Mouse (Mus musculus): ENCODE results near the gene Spo11. TPM values are rescaled to one million over a fixed set of nuclear protein-coding genes. Genes with fewer than 3 reads are reported as not detected.

Gene Spo11
- total RNA-seq, 1 experiment from 2014 or later: 2.2 TPM

- no peak; a peak in 1 of 4 replicates for ATAC-seq (replicated peaks in 1 of 2; ENCODE audit: insufficient read depth in 1 of 2, low FRiP score in 2 of 2, low TSS enrichment in 1 of 2, low read depth in 1 of 2, poor library complexity in 2 of 2, severe bottlenecking in 2 of 2)
Observed at GRCm38 (mm10) chr2:172950119-172950676, 27.3 kb upstream of the Spo11 start.

DNA sequence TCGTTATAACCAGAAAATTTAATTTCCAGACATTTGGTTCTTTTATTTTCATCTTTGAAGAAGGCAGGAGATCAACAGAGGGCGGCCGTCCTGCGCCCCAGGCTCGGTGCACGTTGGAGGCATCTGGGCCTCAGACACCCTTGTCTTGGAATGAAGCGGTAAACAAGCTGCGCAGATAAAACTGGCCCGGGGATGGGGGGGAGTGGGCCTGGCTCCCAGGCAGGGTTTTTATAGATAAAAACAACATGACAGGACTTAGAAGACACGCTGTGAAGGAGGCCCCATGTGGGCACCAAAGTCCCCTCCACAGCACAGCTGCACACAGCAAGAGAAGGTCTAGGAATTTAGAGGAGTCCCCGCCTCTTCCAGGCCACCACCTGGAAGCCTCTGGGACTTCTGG, 26.8 kb upstream of the Spo11 start:
- no peak for ATAC-seq (replicated peaks in 1 of 2; ENCODE audit: insufficient read depth in 1 of 2, low FRiP score in 2 of 2, low TSS enrichment in 1 of 2, low read depth in 1 of 2, poor library complexity in 2 of 2, severe bottlenecking in 2 of 2)

GRCm38 (mm10) chr2:172951976-172952375, 25.5 kb upstream of the Spo11 start:
- ATAC-seq (replicated peaks in 1 of 2; ENCODE audit: insufficient read depth in 1 of 2, low FRiP score in 2 of 2, low TSS enrichment in 1 of 2, low read depth in 1 of 2, poor library complexity in 2 of 2, severe bottlenecking in 2 of 2): no peak

DNA sequence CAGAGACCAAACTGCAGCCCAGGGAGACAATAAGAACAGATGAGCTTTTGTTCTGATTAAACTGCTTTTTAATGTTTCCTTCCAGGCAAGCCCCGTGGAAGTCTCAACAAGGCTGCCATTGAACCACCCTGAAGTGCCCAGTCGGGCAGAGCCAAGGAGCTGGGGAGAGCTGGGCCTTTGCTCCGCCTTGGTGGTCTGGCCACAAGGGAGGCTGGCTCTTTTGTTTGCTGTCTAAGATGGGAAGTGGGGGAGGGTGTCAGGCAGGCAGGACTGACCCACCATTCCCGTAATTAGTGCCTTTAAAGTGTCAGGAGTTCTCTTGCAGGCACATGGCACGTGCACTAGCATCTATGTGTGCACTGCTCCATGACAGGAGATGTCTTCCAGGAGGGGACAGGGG, 18.9 kb upstream of the Spo11 start:
- ATAC-seq (replicated peaks in 1 of 2; ENCODE audit: insufficient read depth in 1 of 2, low FRiP score in 2 of 2, low TSS enrichment in 1 of 2, low read depth in 1 of 2, poor library complexity in 2 of 2, severe bottlenecking in 2 of 2): no peak

DNA sequence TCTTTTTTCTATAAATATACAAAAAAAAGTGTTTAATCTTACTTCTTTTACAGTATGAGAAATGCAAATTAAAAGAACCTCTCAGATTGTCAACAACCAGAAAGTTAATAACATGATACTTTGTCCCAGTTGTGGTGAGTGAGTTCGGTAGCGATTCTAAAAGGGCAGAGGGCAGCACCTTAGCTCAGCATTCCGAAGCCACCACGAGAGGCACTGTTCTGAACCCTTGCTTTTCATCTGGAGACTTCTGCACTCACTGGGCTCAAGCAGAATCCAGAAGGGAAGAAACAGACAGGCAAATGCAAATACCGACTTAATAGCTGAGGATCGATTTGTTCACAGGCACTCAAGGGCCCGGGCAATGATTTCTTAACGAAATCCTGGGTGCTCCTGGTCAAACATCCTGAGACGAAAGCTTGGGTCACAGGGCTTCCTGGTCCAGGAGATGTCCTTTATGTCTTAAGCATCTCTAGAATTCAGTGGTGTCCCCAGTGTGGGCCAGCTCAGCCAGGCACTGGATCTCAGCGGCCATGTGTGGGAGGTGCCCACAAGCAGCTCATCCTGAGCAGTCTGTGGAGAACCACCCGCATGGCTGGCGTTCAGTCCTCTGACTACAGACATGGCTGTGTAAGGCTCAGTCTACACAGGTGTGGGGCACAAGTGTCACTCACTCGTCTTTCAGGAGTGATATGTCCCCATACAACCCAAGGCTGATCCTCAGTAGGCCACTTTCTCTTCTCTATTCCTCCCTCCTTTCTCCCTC, 18.3 kb upstream of the Spo11 start:
- ATAC-seq (replicated peaks in 1 of 2; ENCODE audit: insufficient read depth in 1 of 2, low FRiP score in 2 of 2, low TSS enrichment in 1 of 2, low read depth in 1 of 2, poor library complexity in 2 of 2, severe bottlenecking in 2 of 2): no peak

DNA sequence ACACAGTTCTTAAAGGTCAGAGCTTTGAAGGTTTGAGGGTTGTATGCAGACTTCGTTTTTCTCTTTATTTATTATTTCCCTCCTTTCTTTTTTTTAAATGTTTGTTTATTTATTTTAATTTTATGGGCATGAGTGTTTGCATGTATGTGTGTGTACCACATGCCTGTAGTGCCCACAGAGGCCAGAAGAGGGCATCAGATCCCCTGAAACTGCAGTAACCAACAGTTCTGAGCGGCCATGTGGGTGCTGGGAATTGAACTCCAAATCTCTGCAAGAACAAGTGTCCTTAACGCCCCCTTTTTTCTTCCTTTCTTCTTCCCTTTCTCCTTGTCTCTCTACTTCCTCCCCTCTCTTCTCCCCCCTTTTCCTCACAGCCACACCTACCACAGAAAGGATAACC, 17.1 kb upstream of the Spo11 start:
- no peak for ATAC-seq (replicated peaks in 1 of 2; ENCODE audit: insufficient read depth in 1 of 2, low FRiP score in 2 of 2, low TSS enrichment in 1 of 2, low read depth in 1 of 2, poor library complexity in 2 of 2, severe bottlenecking in 2 of 2)

GRCm38 (mm10) chr2:172961211-172961610, 16.3 kb upstream of the Spo11 start:
- ATAC-seq (replicated peaks in 1 of 2; ENCODE audit: insufficient read depth in 1 of 2, low FRiP score in 2 of 2, low TSS enrichment in 1 of 2, low read depth in 1 of 2, poor library complexity in 2 of 2, severe bottlenecking in 2 of 2): no peak

DNA sequence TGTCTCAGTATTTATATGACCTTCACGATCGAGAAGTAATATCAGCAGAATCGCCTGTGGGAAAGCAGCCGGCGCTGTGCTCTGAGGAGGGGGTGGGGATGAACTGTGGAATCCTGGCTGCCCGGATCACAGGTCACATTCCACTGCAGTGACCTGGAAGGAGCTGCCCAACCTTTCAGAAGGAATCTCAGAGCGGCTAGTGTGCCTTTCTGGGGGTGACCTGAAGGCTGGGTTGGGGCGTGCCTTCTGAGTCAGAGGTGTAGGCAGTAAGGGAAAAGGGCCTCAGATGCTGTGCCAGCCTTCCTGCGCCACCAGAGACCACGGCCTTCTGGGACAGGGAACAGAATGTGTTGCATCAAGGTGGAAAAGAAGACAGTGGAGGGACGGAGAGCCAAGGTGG, 12.3 kb upstream of the Spo11 start:
- no peak for ATAC-seq (replicated peaks in 1 of 2; ENCODE audit: insufficient read depth in 1 of 2, low FRiP score in 2 of 2, low TSS enrichment in 1 of 2, low read depth in 1 of 2, poor library complexity in 2 of 2, severe bottlenecking in 2 of 2)

DNA sequence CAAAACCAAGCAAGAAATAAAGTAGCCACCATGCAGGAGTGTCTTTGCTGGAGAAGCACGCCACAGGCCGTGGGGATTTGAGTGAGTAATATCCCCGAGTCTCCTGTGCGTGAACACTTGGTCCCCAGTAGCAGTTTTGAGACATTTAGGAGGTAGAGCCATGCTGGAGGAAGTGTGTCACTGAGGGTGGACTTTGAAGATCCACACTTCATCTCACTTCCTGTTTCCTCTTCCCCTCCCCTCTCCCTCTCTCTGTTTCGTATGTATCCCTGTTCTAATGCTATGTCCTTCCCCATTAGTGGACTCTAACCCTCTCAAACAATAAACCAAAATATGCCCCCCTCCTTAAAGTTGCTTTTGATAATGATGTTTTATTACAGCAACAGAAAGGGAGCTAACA, 11.0 kb upstream of the Spo11 start:
- ATAC-seq (replicated peaks in 1 of 2; ENCODE audit: insufficient read depth in 1 of 2, low FRiP score in 2 of 2, low TSS enrichment in 1 of 2, low read depth in 1 of 2, poor library complexity in 2 of 2, severe bottlenecking in 2 of 2): peak; percentile 37 to 53; a peak in 1 of 4 replicates

DNA sequence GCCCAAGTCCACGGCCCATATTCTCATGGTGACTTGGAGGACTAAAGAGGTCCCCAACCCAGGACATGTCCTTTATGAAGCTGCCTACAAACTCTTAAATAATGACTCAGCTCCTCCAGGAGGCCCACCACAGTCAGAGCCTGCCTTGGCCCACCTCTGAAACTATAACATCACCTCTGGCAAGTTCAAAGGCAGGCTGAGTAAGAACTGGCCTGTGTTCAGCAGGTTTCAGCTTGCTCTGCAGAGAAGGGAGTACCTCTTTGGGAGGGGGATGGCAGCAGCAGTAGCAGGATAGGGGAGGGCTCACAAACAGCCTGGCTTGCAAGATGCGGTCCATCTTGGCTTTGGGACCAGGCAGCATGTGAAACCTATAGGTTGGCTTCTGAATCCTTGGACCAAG, 5.6 kb upstream of the Spo11 start:
- ATAC-seq (replicated peaks in 1 of 2; ENCODE audit: insufficient read depth in 1 of 2, low FRiP score in 2 of 2, low TSS enrichment in 1 of 2, low read depth in 1 of 2, poor library complexity in 2 of 2, severe bottlenecking in 2 of 2): no peak

GRCm38 (mm10) chr2:172973806-172974565, 3.5 kb upstream of the Spo11 start:
- no peak for ATAC-seq (replicated peaks in 1 of 2; ENCODE audit: insufficient read depth in 1 of 2, low FRiP score in 2 of 2, low TSS enrichment in 1 of 2, low read depth in 1 of 2, poor library complexity in 2 of 2, severe bottlenecking in 2 of 2)

DNA sequence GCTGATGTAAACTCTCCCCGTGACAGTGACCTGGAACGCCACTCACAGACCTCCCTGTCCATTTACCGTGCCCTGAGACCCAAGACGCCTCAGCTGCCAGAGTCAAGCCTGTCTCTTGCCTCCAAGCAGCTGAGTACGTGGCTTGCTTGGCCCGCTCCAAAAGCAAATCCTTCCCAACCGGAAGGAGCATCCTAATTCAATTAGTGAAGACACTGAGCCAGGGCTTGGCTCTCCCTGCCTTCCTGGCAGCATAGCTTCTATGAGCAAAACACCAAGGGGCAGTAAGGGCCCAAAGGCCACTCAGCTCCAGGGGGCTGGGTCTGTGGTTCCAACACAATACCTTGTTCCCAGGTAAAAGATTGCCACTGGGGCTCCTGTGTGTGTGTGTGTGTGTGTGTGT, 2.8 kb upstream of the Spo11 start:
- ATAC-seq (replicated peaks in 1 of 2; ENCODE audit: insufficient read depth in 1 of 2, low FRiP score in 2 of 2, low TSS enrichment in 1 of 2, low read depth in 1 of 2, poor library complexity in 2 of 2, severe bottlenecking in 2 of 2): no peak

GRCm38 (mm10) chr2:172975159-172975558, 2.3 kb upstream of the Spo11 start:
- no peak for ATAC-seq (replicated peaks in 1 of 2; ENCODE audit: insufficient read depth in 1 of 2, low FRiP score in 2 of 2, low TSS enrichment in 1 of 2, low read depth in 1 of 2, poor library complexity in 2 of 2, severe bottlenecking in 2 of 2)

- ATAC-seq (replicated peaks in 1 of 2; ENCODE audit: insufficient read depth in 1 of 2, low FRiP score in 2 of 2, low TSS enrichment in 1 of 2, low read depth in 1 of 2, poor library complexity in 2 of 2, severe bottlenecking in 2 of 2): peak; percentile 66 to 76
Observed at GRCm38 (mm10) chr2:172976661-172977238, 750 bp upstream of the Spo11 start.

GRCm38 (mm10) chr2:172978131-172978633, 682 bp downstream of the Spo11 start:
- ATAC-seq (replicated peaks in 1 of 2; ENCODE audit: insufficient read depth in 1 of 2, low FRiP score in 2 of 2, low TSS enrichment in 1 of 2, low read depth in 1 of 2, poor library complexity in 2 of 2, severe bottlenecking in 2 of 2): no peak

GRCm38 (mm10) chr2:172979666-172980345, 2.3 kb downstream of the Spo11 start:
- ATAC-seq (replicated peaks in 1 of 2; ENCODE audit: insufficient read depth in 1 of 2, low FRiP score in 2 of 2, low TSS enrichment in 1 of 2, low read depth in 1 of 2, poor library complexity in 2 of 2, severe bottlenecking in 2 of 2): no peak

DNA sequence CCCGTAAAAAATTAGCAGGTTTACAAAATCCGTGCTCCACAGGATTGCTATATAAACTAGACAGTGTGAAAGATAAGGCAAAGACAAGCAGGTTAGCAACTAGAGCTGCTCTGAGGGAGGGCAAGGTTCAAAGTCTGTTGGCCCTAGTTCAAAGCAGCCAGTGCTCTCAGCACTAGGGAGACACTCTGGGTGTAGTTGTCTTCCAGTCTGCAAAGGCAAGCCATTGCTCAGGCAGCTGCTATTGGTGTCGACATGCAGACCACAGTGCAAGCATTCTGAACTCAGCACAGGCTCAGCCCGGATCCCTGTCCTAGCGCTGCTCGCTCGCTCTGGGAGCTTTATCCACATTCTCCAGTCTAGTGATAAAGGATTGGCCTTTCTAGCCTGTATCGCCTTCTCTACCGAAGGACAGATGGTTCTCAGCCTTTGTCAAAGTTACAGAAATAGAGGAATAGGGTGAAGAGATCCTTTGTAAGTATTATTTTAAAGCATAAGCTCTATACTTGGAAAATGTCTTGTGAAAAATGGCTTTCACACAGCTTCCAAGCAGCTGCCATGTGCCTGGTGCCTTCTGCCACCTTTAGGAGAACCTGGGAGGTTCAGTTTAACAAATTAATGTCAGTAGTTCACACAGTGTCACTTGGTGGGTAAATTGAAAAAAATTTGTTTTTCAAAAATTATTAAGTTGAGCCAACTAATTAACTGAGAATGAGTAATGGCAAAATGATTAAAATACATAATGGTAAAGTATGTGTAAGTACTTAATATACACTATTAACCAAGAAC, 5.5 kb downstream of the Spo11 start:
- ATAC-seq (replicated peaks in 1 of 2; ENCODE audit: insufficient read depth in 1 of 2, low FRiP score in 2 of 2, low TSS enrichment in 1 of 2, low read depth in 1 of 2, poor library complexity in 2 of 2, severe bottlenecking in 2 of 2): no peak
